Mouse (Mus musculus) G1E (cell line): ENCODE data around the gene Ripk3. TPM values are rescaled to one million over a fixed set of nuclear protein-coding genes. Genes with fewer than 3 reads are reported as not detected.
A peak's percentile ranks its signal among the peaks of the same experiment; 100 is the strongest.

Experiments
- ATAC-seq: 2 replicates; pipeline ENCODE4 v1.8.0; 2016; ENCODE audit warnings: mild to moderate bottlenecking; ENCODE audit not compliant: insufficient number of reproducible peaks, poor library complexity, low FRiP score, severe bottlenecking; ENCODE audit errors: extremely low read depth
- DNase-seq: peaks from one replicate; pipeline ENCODE4 v3.0.0; 2012; ENCODE audit warnings: low spot score
- H3K27me3 ChIP-seq: 2 replicates; pipeline ENCODE4 v1.6.1; 2012; ENCODE audit warnings: mild to moderate bottlenecking, low read length, inconsistent platforms; ENCODE audit not compliant: insufficient read depth
- H3K36me3 ChIP-seq: replicated peaks from 2 replicates; pipeline ENCODE3; 2012; ENCODE audit warnings: mild to moderate bottlenecking, inconsistent platforms
- H3K4me1 ChIP-seq: 2 replicates; pipeline ENCODE4 v1.6.1; 2012; ENCODE audit warnings: low read depth, low read length, inconsistent platforms, mixed read lengths; ENCODE audit not compliant: insufficient read depth
- H3K4me3 ChIP-seq: 2 replicates; pipeline ENCODE4 v1.5.1; 2012; ENCODE audit warnings: low read depth, mild to moderate bottlenecking, inconsistent platforms, low read length, moderate library complexity, mixed read lengths
- H3K9me3 ChIP-seq: replicated peaks from 2 replicates; pipeline ENCODE4 v1.6.1; 2012; ENCODE audit warnings: inconsistent platforms
- CTCF ChIP-seq: IDR thresholded peaks from 2 replicates; pipeline ENCODE4 v1.5.1; 2012; ENCODE audit warnings: low read depth, low read length, inconsistent platforms, mixed read lengths
- GATA1 ChIP-seq: IDR thresholded peaks from 2 replicates; pipeline ENCODE4 v1.6.1; 2012; ENCODE audit warnings: borderline replicate concordance, low read length, inconsistent platforms, mixed read lengths
- GATA2 ChIP-seq: IDR thresholded peaks from 2 replicates; pipeline ENCODE4 v1.6.1; 2012; ENCODE audit warnings: low read depth, low read length, inconsistent platforms, borderline replicate concordance
- POLR2AphosphoS5 ChIP-seq: IDR thresholded peaks from 2 replicates; pipeline ENCODE4 v1.6.1; 2012; ENCODE audit warnings: low read depth, low read length, inconsistent platforms; ENCODE audit not compliant: insufficient replicate concordance
- TAL1 ChIP-seq: conservative IDR thresholded peaks from 2 replicates; pipeline ENCODE4 v1.6.1; 2012; ENCODE audit warnings: low read depth, low read length, inconsistent platforms, mixed read lengths
- polyA plus RNA-seq: library from polyadenylated mRNA; stranded (reverse); fragments of >175 nt; gene quantifications from 2 replicates; pipeline ENCODE4 v1.2.3, GENCODE M21; 2012
- total RNA-seq, 2 experiments: library from RNA; stranded (forward) in 1 of 2; stranded (reverse) in 1 of 2; fragments of 200-1000 nt in 1 of 2; fragments of >200 nt in 1 of 2; fragmentation: Nextera tagmentation in 1 of 2; gene quantifications; 2 replicates each; pipeline ENCODE4 v1.2.3; 2014 to 2017

Gene Ripk3
- total and polyA plus RNA-seq, 3 experiments, result 0.27 to 0.51 TPM; not detected in 1

DNA sequence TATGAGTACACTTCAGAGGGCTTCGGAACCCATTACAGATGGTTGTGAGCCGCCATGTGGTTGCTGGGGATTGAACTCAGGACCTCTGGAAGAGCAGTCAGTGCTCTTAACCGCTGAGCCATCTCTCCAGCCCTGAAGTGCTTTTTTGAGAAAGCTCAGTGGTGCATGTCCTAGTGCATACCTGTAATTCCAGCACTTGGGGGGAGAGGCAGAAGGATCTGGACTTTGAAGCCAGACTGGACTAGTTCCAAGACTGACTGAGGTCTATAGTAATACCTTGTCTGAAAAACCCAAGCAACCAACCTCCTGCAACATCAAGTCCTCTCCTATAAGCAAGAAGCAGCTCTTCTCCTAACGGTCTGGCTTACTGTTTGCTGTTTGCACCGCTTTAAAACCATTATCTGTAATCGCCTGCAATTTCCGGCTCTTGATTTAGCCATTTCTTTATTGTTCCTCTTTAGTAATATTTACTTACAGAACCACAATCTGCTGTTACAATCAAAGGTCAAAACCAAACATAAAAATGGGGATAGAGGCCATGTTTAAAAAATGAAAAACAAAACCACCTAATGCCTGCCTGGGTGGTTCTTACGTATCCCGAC lies 51.5 kb downstream of the Ripk3 start:
- ATAC-seq (peak; percentile 8; the same call in 1 of the 2 replicates), DNase-seq (no peak)
- TF ChIP-seq GATA2, result no peak
- no peak for TF ChIP-seq TAL1
- TF ChIP-seq GATA1, result no peak
- TF ChIP-seq CTCF, result no peak
- TF ChIP-seq POLR2AphosphoS5, result no peak
- peaks cover 16% of the 10 kb centered on the region for H3K4me1 ChIP-seq
- no peak overlapping the region for H3K4me3 ChIP-seq
- peaks cover 41% of the 10 kb centered on the region for H3K36me3 ChIP-seq
- H3K27me3 ChIP-seq, result peaks cover 20% of the 10 kb centered on the region
- no peaks in the 10 kb centered on the region for H3K9me3 ChIP-seq

DNA sequence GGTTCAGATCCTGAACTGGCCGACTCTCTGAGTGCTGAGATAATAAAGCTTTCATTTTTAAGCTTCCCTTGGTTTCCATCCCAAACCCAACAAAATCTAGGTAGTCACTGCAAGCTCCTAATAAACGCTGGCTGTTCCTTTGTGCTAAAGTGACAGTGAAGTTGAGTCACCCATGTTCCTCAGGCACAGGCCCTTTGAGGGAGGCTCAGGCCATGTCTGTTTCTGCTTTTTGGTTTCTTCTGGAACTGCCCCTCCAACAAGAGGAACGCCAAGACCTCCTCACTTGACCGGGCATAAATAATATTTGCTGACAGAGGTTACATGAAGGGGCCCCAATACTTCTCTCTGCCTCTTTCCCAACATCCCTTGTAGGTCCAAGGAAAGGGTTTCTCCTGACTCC lies 52.9 kb downstream of the Ripk3 start:
- H3K9me3 ChIP-seq, result no peaks in the 10 kb centered on the region
- no peak overlapping the region for H3K4me3 ChIP-seq
- TF ChIP-seq TAL1, result no peak
- no peak for TF ChIP-seq GATA2
- no peak for TF ChIP-seq GATA1
- TF ChIP-seq CTCF, result no peak
- TF ChIP-seq POLR2AphosphoS5, result no peak
- DNase-seq (no peak), ATAC-seq (no peak)
- peaks cover 16% of the 10 kb centered on the region for H3K4me1 ChIP-seq
- peaks cover 20% of the 10 kb centered on the region for H3K27me3 ChIP-seq
- peaks cover 30% of the 10 kb centered on the region for H3K36me3 ChIP-seq

DNA sequence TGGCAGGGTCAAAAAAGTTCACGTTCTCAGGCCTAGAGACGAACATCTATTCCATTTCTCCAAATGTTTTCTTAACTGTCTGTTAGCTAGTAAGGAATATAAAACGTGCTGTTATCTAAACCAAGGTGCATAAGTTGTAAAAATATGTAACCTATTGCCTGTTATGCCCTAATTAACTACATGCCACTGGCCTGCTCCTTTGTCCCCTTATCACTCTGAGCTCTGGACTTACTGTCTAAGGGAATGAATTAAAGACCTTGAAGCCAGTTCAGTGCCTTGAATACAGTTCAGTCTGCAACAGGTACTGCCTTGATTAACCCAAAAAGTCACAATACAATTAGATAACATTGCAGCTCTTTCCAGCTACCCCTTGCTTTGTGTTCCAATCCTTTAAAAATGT lies 53.3 kb downstream of the Ripk3 start:
- H3K4me3 ChIP-seq, result no peak overlapping the region
- ATAC-seq (no peak), DNase-seq (no peak)
- peaks cover 20% of the 10 kb centered on the region for H3K4me1 ChIP-seq
- no peaks in the 10 kb centered on the region for H3K9me3 ChIP-seq
- TF ChIP-seq CTCF (no peak), GATA1 (no peak), GATA2 (no peak), POLR2AphosphoS5 (no peak), TAL1 (no peak)
- H3K36me3 ChIP-seq, result peaks cover 26% of the 10 kb centered on the region
- H3K27me3 ChIP-seq, result peaks cover 20% of the 10 kb centered on the region

Other genes with a start within 250 kb of the Ripk3 start
Only the 20 nearest of the 35 such genes appear.
- 7.2 and 10.9 TPM in 2 replicates for gene Gm49378, start 151.0 kb downstream of the Ripk3 start, total RNA-seq (2014; fragmentation: Nextera tagmentation)
- gene Gm49378, start 151.0 kb downstream of the Ripk3 start, total RNA-seq (2017), result 2.9 and 4.6 TPM in 2 replicates
- gene Gm49378, start 151.0 kb downstream of the Ripk3 start, polyA plus RNA-seq, result 2.4 TPM in 1 of 2 replicates, not detected in the other
- gene Tm9sf1, start 145.1 kb downstream of the Ripk3 start, total RNA-seq (2014; fragmentation: Nextera tagmentation), result 35.1 and 40.6 TPM in 2 replicates
- gene Tm9sf1, start 145.1 kb downstream of the Ripk3 start, total RNA-seq (2017), result 54.0 and 57.7 TPM in 2 replicates
- 14.6 and 14.8 TPM in 2 replicates for gene Tm9sf1, start 145.1 kb downstream of the Ripk3 start, polyA plus RNA-seq
- 4.0 and 4.2 TPM in 2 replicates for gene Tssk4, start 138.7 kb downstream of the Ripk3 start, total RNA-seq (2014; fragmentation: Nextera tagmentation)
- 1.9 and 2.3 TPM in 2 replicates for gene Tssk4, start 138.7 kb downstream of the Ripk3 start, total RNA-seq (2017)
- 0.17 and 0.26 TPM in 2 replicates for gene Tssk4, start 138.7 kb downstream of the Ripk3 start, polyA plus RNA-seq
- gene Mdp1, start 128.4 kb downstream of the Ripk3 start, total RNA-seq (2014; fragmentation: Nextera tagmentation), result 18.4 and 28.0 TPM in 2 replicates
- 45.8 and 46.5 TPM in 2 replicates for gene Mdp1, start 128.4 kb downstream of the Ripk3 start, total RNA-seq (2017)
- 9.4 and 12.2 TPM in 2 replicates for gene Mdp1, start 128.4 kb downstream of the Ripk3 start, polyA plus RNA-seq
- 27.7 and 30.8 TPM in 2 replicates for gene Gmpr2, start 116.9 kb downstream of the Ripk3 start, total RNA-seq (2014; fragmentation: Nextera tagmentation)
- 40.5 and 42.7 TPM in 2 replicates for gene Gmpr2, start 116.9 kb downstream of the Ripk3 start, total RNA-seq (2017)
- 20.0 and 24.7 TPM in 2 replicates for gene Gmpr2, start 116.9 kb downstream of the Ripk3 start, polyA plus RNA-seq
- gene Nedd8, start 116.7 kb downstream of the Ripk3 start, total RNA-seq (2014; fragmentation: Nextera tagmentation), result 234 and 266 TPM in 2 replicates
- 488 and 566 TPM in 2 replicates for gene Nedd8, start 116.7 kb downstream of the Ripk3 start, total RNA-seq (2017)
- 112 and 128 TPM in 2 replicates for gene Nedd8, start 116.7 kb downstream of the Ripk3 start, polyA plus RNA-seq
- gene Tinf2, start 107.0 kb downstream of the Ripk3 start, total RNA-seq (2014; fragmentation: Nextera tagmentation), result 51.4 and 55.1 TPM in 2 replicates
- gene Tinf2, start 107.0 kb downstream of the Ripk3 start, total RNA-seq (2017), result 42.4 and 42.7 TPM in 2 replicates
- 41.7 and 44.2 TPM in 2 replicates for gene Tinf2, start 107.0 kb downstream of the Ripk3 start, polyA plus RNA-seq
- 10.5 and 11.5 TPM in 2 replicates for gene Tgm1, start 74.9 kb downstream of the Ripk3 start, total RNA-seq (2014; fragmentation: Nextera tagmentation)
- 11.7 and 13.1 TPM in 2 replicates for gene Tgm1, start 74.9 kb downstream of the Ripk3 start, total RNA-seq (2017)
- gene Tgm1, start 74.9 kb downstream of the Ripk3 start, polyA plus RNA-seq, result 26.6 and 31.1 TPM in 2 replicates
- gene Rabggta, start 66.6 kb downstream of the Ripk3 start, total RNA-seq (2014; fragmentation: Nextera tagmentation), result 11.9 and 12.4 TPM in 2 replicates
- gene Rabggta, start 66.6 kb downstream of the Ripk3 start, total RNA-seq (2017), result 15.2 and 17.3 TPM in 2 replicates
- gene Rabggta, start 66.6 kb downstream of the Ripk3 start, polyA plus RNA-seq, result 19.3 and 27.6 TPM in 2 replicates
- 67.7 and 86.7 TPM in 2 replicates for gene Dhrs1, start 43.2 kb downstream of the Ripk3 start, total RNA-seq (2014; fragmentation: Nextera tagmentation)
- 39.3 and 57.2 TPM in 2 replicates for gene Dhrs1, start 43.2 kb downstream of the Ripk3 start, total RNA-seq (2017)
- 4.2 and 6.5 TPM in 2 replicates for gene Dhrs1, start 43.2 kb downstream of the Ripk3 start, polyA plus RNA-seq
- 23.0 and 32.6 TPM in 2 replicates for gene Nop9, start 43.2 kb downstream of the Ripk3 start, total RNA-seq (2014; fragmentation: Nextera tagmentation)
- gene Nop9, start 43.2 kb downstream of the Ripk3 start, total RNA-seq (2017), result 22.3 and 23.5 TPM in 2 replicates
- gene Nop9, start 43.2 kb downstream of the Ripk3 start, polyA plus RNA-seq, result 45.5 and 56.5 TPM in 2 replicates
- gene Cideb, start 30.4 kb downstream of the Ripk3 start, total RNA-seq (2014; fragmentation: Nextera tagmentation), result not detected in 2 replicates
- 0.38 TPM in 1 of 2 replicates, not detected in the other for gene Cideb, start 30.4 kb downstream of the Ripk3 start, total RNA-seq (2017)
- not detected in 2 replicates for gene Cideb, start 30.4 kb downstream of the Ripk3 start, polyA plus RNA-seq
- gene Ltb4r2, start 27.4 kb downstream of the Ripk3 start, total RNA-seq (2014; fragmentation: Nextera tagmentation), result 0.44 TPM in 1 of 2 replicates, not detected in the other
- gene Ltb4r2, start 27.4 kb downstream of the Ripk3 start, total RNA-seq (2017), result 0.11 and 0.12 TPM in 2 replicates
- 0.12 TPM in 1 of 2 replicates, not detected in the other for gene Ltb4r2, start 27.4 kb downstream of the Ripk3 start, polyA plus RNA-seq
- 0.53 TPM in 1 of 2 replicates, not detected in the other for gene Ltb4r1, start 22.9 kb downstream of the Ripk3 start, total RNA-seq (2014; fragmentation: Nextera tagmentation)
- gene Ltb4r1, start 22.9 kb downstream of the Ripk3 start, total RNA-seq (2017), result 0.11 and 0.17 TPM in 2 replicates
- gene Ltb4r1, start 22.9 kb downstream of the Ripk3 start, polyA plus RNA-seq, result 1.0 and 1.2 TPM in 2 replicates
- not detected in 2 replicates for gene Adcy4, start 4.8 kb downstream of the Ripk3 start, total RNA-seq (2014; fragmentation: Nextera tagmentation)
- 0.16 TPM in 1 of 2 replicates, not detected in the other for gene Adcy4, start 4.8 kb downstream of the Ripk3 start, total RNA-seq (2017)
- gene Adcy4, start 4.8 kb downstream of the Ripk3 start, polyA plus RNA-seq, result 0.03 and 0.05 TPM in 2 replicates
- not detected in 2 replicates for gene Nfatc4, start 34.3 kb upstream of the Ripk3 start, total RNA-seq (2014; fragmentation: Nextera tagmentation)
- gene Nfatc4, start 34.3 kb upstream of the Ripk3 start, total RNA-seq (2017), result 0.12 and 0.71 TPM in 2 replicates
- gene Nfatc4, start 34.3 kb upstream of the Ripk3 start, polyA plus RNA-seq, result 0.04 TPM in 1 of 2 replicates, not detected in the other
- 4.5 and 5.6 TPM in 2 replicates for gene Nynrin, start 65.1 kb upstream of the Ripk3 start, total RNA-seq (2014; fragmentation: Nextera tagmentation)
- gene Nynrin, start 65.1 kb upstream of the Ripk3 start, total RNA-seq (2017), result 3.0 TPM in 2 replicates
- 3.7 and 4.2 TPM in 2 replicates for gene Nynrin, start 65.1 kb upstream of the Ripk3 start, polyA plus RNA-seq
- gene Cbln3, start 95.5 kb upstream of the Ripk3 start, total RNA-seq (2014; fragmentation: Nextera tagmentation), result 0.53 TPM in 1 of 2 replicates, not detected in the other
- gene Cbln3, start 95.5 kb upstream of the Ripk3 start, total RNA-seq (2017), result 0.58 and 0.66 TPM in 2 replicates
- 0.20 and 0.35 TPM in 2 replicates for gene Cbln3, start 95.5 kb upstream of the Ripk3 start, polyA plus RNA-seq
- gene Khnyn, start 96.1 kb upstream of the Ripk3 start, total RNA-seq (2014; fragmentation: Nextera tagmentation), result 25.6 and 29.4 TPM in 2 replicates
- gene Khnyn, start 96.1 kb upstream of the Ripk3 start, total RNA-seq (2017), result 75.1 and 81.7 TPM in 2 replicates
- gene Khnyn, start 96.1 kb upstream of the Ripk3 start, polyA plus RNA-seq, result 12.6 and 15.5 TPM in 2 replicates
- not detected in 2 replicates for gene Sdr39u1, start 111.4 kb upstream of the Ripk3 start, total RNA-seq (2014; fragmentation: Nextera tagmentation)
- 2.2 and 2.8 TPM in 2 replicates for gene Sdr39u1, start 111.4 kb upstream of the Ripk3 start, total RNA-seq (2017)
- gene Sdr39u1, start 111.4 kb upstream of the Ripk3 start, polyA plus RNA-seq, result not detected in 2 replicates